Mouse (Mus musculus) embryo, embryonic 11.5 days (tissue): ENCODE data around the gene Enox1.
"Not testable (repeated sequence)": the region's sequence is repeated elsewhere in the genome, so short reads cannot be mapped to it uniquely, and the experiment has no call there.

Experiments
- DNase-seq: peaks from one replicate; pipeline ENCODE4 v3.0.0-alpha.2; 2012; ENCODE audit warnings: low read depth, low spot score

The Enox1 gene

GRCm38 (mm10) chr14:77156222-77156910 is at the start of gene Enox1:
TSS of gene Enox1 (plus strand) at chr14:77156763.
- peak; percentile 82 for DNase-seq

GRCm38 (mm10) chr14:77110622-77111021 is 45.9 kb upstream of the Enox1 start:
- not testable (repeated sequence) for DNase-seq

GRCm38 (mm10) chr14:77130612-77131011 is 26.0 kb upstream of the Enox1 start:
- no peak for DNase-seq

- DNase-seq, result no peak
Observed at GRCm38 (mm10) chr14:77136936-77137335, 19.6 kb upstream of the Enox1 start.

GRCm38 (mm10) chr14:77141324-77142282 is 15.0 kb upstream of the Enox1 start:
- peak; percentile 78 for DNase-seq

- no peak for DNase-seq
Observed at GRCm38 (mm10) chr14:77145103-77145502, 11.5 kb upstream of the Enox1 start.

- no peak for DNase-seq
Observed at GRCm38 (mm10) chr14:77147635-77148034, 8.9 kb upstream of the Enox1 start.

- DNase-seq, result no peak
Observed at GRCm38 (mm10) chr14:77150556-77150955, 6.0 kb upstream of the Enox1 start.

- DNase-seq, result no peak
Observed at GRCm38 (mm10) chr14:77151431-77151830, 5.1 kb upstream of the Enox1 start.

GRCm38 (mm10) chr14:77156911-77157504 is 445 bp downstream of the Enox1 start:
- DNase-seq, result no peak

GRCm38 (mm10) chr14:77157505-77157911 is 945 bp downstream of the Enox1 start:
- peak; percentile 51 for DNase-seq

GRCm38 (mm10) chr14:77159397-77159796 is 2.8 kb downstream of the Enox1 start:
- no peak for DNase-seq

GRCm38 (mm10) chr14:77162496-77162895 is 5.9 kb downstream of the Enox1 start:
- DNase-seq, result no peak

GRCm38 (mm10) chr14:77164396-77164795 is 7.8 kb downstream of the Enox1 start:
- no peak for DNase-seq

- no peak for DNase-seq
Observed at GRCm38 (mm10) chr14:77168161-77168560, 11.6 kb downstream of the Enox1 start.

- DNase-seq, result no peak
Observed at GRCm38 (mm10) chr14:77174491-77174890, 17.9 kb downstream of the Enox1 start.

- DNase-seq, result no peak
Observed at GRCm38 (mm10) chr14:77174931-77175330, 18.4 kb downstream of the Enox1 start.

GRCm38 (mm10) chr14:77180241-77180640 is 23.7 kb downstream of the Enox1 start:
- no peak for DNase-seq

- no peak for DNase-seq
Observed at GRCm38 (mm10) chr14:77180753-77181374, 24.3 kb downstream of the Enox1 start.

GRCm38 (mm10) chr14:77183491-77183890 is 26.9 kb downstream of the Enox1 start:
- no peak for DNase-seq

- no peak for DNase-seq
Observed at GRCm38 (mm10) chr14:77190158-77190557, 33.6 kb downstream of the Enox1 start.
